ENCODE assay signal across 8 mouse cellular contexts in genomic region chr10:69888399-69888798, GRCm38 (mm10).
DNase-seq lines count a peak whose midpoint lies in the region; ATAC-seq lines count a peak whose summit lies in the region.

No protein-coding gene starts in this region.

- no peaks in the 10 kb centered on the region for H3K27me3 ChIP-seq in kidney, embryonic 14.5 days (ENCODE audit: control insufficient read depth, insufficient read depth, low read length)

- 0 out of 2 replicates have a peak overlapping the region, but pooled peaks have one; percentile 32 for H3K27ac ChIP-seq in kidney, embryonic 14.5 days (ENCODE audit: low read depth, low read length)

- H3K4me2 ChIP-seq in kidney, embryonic 14.5 days (replicated peaks; ENCODE audit: low read depth, low read length), result 0 out of 2 replicates have a peak overlapping the region, but pooled peaks have one; percentile 17

- H3K9ac ChIP-seq in kidney, embryonic 14.5 days (ENCODE audit: low read depth, low read length), result no peak overlapping the region

- DNase-seq in frontal cortex, adult 2 months (ENCODE audit: extremely low spot score in 1 of 2, low spot score in 1 of 2), result peak; percentile 61 to 81
- no peak for DNase-seq in frontal cortex, postnatal 25 days (ENCODE audit: low spot score in 2 of 2)
- DNase-seq in CD4-positive, CD25-positive, alpha-beta regulatory T cell, adult 2 months (ENCODE audit: low read depth, low spot score), result peak; percentile 43
- DNase-seq in embryo, embryonic 10 days (ENCODE audit: low spot score), result peak; percentile 78
- DNase-seq in heart, adult 9 months (ENCODE audit: low spot score in 2 of 2), result peak; percentile 77 to 85
- DNase-seq in lung, postnatal 14 days, result peak; percentile 60
- DNase-seq in testis, postnatal 14 days (ENCODE audit: low spot score), result peak; percentile 72

- no peak overlapping the region for H3K4me3 ChIP-seq in kidney, embryonic 14.5 days (ENCODE audit: low read length)

- H3K9me3 ChIP-seq in kidney, embryonic 14.5 days (ENCODE audit: control insufficient read depth, low read length), result no peaks in the 10 kb centered on the region

- H3K36me3 ChIP-seq in kidney, embryonic 14.5 days (ENCODE audit: control insufficient read depth, insufficient read depth, low read length), result peaks cover 7% of the 10 kb centered on the region; the same call in 1 of the 2 replicates

- 0 out of 2 replicates have a peak, but pooled peaks have one; percentile 11 for ATAC-seq in kidney, embryonic 14.5 days (ENCODE audit: low FRiP score, low TSS enrichment)

- WGBS in kidney, embryonic 14.5 days, result 39% methylated on average over 4 of the region's 4 CpGs

- H3K4me1 ChIP-seq in kidney, embryonic 14.5 days (ENCODE audit: control insufficient read depth, insufficient read depth, low read length), result no peaks in the 10 kb centered on the region

Comparison
In these comparisons a context has a peak if more than half of its experiments do, and no peak if none do; other contexts are left out.
1. DNase-seq: peak in frontal cortex, adult 2 months (2 of 2), CD4-positive, CD25-positive, alpha-beta regulatory T cell, adult 2 months (single experiment), embryo, embryonic 10 days (single experiment), heart, adult 9 months (2 of 2), lung, postnatal 14 days (single experiment) and testis, postnatal 14 days (single experiment); none in frontal cortex, postnatal 25 days (0 of 2).